Mouse (Mus musculus): ENCODE measurements around the gene Cd209f. TPM values are rescaled to one million over a fixed set of nuclear protein-coding genes. Genes with fewer than 3 reads are reported as not detected.
"Not testable (repeated sequence)": the region's sequence is repeated elsewhere in the genome, so short reads cannot be mapped to it uniquely, and the experiment has no call there.

Cd209f gene
- 2.4 and 5.7 TPM in 2 replicates for polyA plus RNA-seq (2012; rRNA removed)

DNA sequence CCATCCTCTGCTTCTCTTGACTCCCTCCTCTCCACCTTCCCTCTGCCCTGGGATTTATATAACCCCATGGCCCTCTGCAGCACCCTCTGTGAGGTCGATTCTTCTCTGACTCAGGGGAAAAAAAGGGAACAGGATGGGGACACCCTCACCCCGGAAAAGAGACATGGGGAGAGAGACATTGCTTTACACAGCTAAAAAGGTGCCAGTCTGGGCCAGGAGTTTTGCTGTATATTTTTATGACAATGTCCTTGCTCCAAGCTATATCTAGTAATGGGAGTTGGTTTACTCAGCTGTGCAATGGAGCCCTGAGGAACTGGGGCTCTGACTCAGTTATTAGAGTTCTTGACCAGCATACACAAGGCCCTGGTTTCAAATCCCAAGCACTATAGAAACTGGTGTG is at the start of gene Cd209f:
Gene Cd209f (minus strand): TSS at position 101 of the 400 bp plus-strand sequence.
- H3K27ac ChIP-seq (ENCODE audit: insufficient read depth, low read depth, low read length); DNase-seq; H3K36me3 ChIP-seq (ENCODE audit: control insufficient read depth, insufficient read depth, low read length); H3K27me3 ChIP-seq (replicated peaks; ENCODE audit: control insufficient read depth, insufficient read depth, low read length); H3K4me3 ChIP-seq (ENCODE audit: insufficient read depth, low read depth, low read length); H3K4me1 ChIP-seq (ENCODE audit: control insufficient read depth, insufficient read depth, low read length): not testable (repeated sequence)
- WGBS = 50% methylated on average over 2 of the region's 2 CpGs

DNA sequence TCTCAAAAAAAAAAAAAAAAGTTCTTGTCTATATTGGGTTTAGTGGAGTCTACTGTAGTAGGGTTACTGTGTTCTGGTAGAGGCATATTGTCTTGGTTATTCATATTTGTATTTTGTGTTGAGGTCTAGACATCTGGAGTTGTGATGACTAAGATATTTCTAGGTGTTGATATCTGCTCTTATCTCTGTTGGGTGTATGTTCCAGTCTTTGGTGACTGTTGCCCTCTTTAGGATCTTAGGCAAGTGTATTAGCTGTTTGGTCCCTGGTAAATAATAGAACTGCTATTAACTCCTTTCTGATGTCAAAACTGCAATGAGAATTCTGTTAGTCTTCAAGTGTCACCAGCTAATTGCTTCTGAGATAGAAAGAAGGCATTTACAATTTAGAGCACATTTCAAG is 49.2 kb upstream of the Cd209f start:
- no peak for DNase-seq
- no peak for TF ChIP-seq POLR2A (IDR thresholded peaks at IDR 0.05; ENCODE audit: low read depth, low read length)
- no peak for TF ChIP-seq CTCF (conservative IDR thresholded peaks at IDR 0.05; ENCODE audit: insufficient read depth, insufficient read length, low read depth, low read length)
- Histone ChIP-seq H3K27ac (ENCODE audit: insufficient read depth, low read depth, low read length) (no peak overlapping the region), H3K36me3 (ENCODE audit: control insufficient read depth, insufficient read depth, low read length) (no peaks in the 10 kb centered on the region), H3K4me1 (ENCODE audit: control insufficient read depth, insufficient read depth, low read length) (no peaks in the 10 kb centered on the region), H3K4me3 (ENCODE audit: insufficient read depth, low read depth, low read length) (no peak overlapping the region), H3K27me3 (replicated peaks; ENCODE audit: control insufficient read depth, insufficient read depth, low read length) (no peaks in the 10 kb centered on the region)

DNA sequence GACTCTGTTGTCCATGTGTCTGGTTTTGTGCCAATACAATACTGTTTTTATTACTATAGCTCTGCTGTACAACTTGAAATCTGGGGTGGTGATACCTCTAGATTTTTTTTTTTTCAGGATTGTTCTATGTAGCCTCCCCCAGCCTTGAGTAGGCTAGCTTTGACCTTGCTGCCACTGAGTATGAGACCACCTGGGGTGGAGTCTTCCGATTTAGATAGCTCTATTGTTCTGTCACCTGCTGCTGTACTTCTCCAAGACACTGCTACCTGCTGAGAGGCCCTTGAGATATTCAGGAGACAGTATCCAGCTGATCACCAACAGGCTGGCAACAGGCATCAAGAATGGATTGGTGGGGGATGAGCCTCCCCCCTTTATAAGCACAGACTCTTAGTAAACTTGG is 41.6 kb upstream of the Cd209f start:
- no peaks in the 10 kb centered on the region for H3K4me1 ChIP-seq (ENCODE audit: control insufficient read depth, insufficient read depth, low read length)
- H3K27ac ChIP-seq (ENCODE audit: insufficient read depth, low read depth, low read length) = no peak overlapping the region
- no peaks in the 10 kb centered on the region for H3K27me3 ChIP-seq (replicated peaks; ENCODE audit: control insufficient read depth, insufficient read depth, low read length)
- no peak for DNase-seq
- no peaks in the 10 kb centered on the region for H3K36me3 ChIP-seq (ENCODE audit: control insufficient read depth, insufficient read depth, low read length)
- TF ChIP-seq CTCF (conservative IDR thresholded peaks at IDR 0.05; ENCODE audit: insufficient read depth, insufficient read length, low read depth, low read length) (no peak), POLR2A (IDR thresholded peaks at IDR 0.05; ENCODE audit: low read depth, low read length) (no peak)
- no peak overlapping the region for H3K4me3 ChIP-seq (ENCODE audit: insufficient read depth, low read depth, low read length)
- WGBS = 32% methylated on average over 1 of the region's 1 CpGs

DNA sequence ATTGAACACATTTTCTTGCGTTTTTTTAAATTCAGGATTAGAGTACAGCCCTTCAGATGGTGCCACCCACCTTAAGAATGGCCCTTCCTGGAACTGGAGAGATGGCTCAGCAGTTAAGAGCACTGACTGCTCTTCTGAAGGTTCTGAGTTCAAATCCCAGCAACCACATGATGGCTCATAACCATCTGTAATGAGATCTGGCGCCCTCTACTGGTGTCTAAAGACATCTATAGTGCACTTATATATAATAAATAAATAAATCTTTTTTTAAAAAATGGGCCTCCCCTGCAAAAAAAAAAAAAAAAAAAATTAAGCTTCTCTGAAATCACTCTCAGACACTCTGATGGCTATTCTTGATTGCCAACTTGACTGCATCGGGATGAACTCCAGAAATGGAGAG is 36.1 kb upstream of the Cd209f start:
- Histone ChIP-seq H3K4me1 (ENCODE audit: control insufficient read depth, insufficient read depth, low read length) (no peaks in the 10 kb centered on the region), H3K4me3 (ENCODE audit: insufficient read depth, low read depth, low read length) (no peak overlapping the region), H3K36me3 (ENCODE audit: control insufficient read depth, insufficient read depth, low read length) (no peaks in the 10 kb centered on the region), H3K27me3 (replicated peaks; ENCODE audit: control insufficient read depth, insufficient read depth, low read length) (no peaks in the 10 kb centered on the region), H3K27ac (ENCODE audit: insufficient read depth, low read depth, low read length) (no peak overlapping the region)
- TF ChIP-seq POLR2A (IDR thresholded peaks at IDR 0.05; ENCODE audit: low read depth, low read length) = no peak
- TF ChIP-seq CTCF (conservative IDR thresholded peaks at IDR 0.05; ENCODE audit: insufficient read depth, insufficient read length, low read depth, low read length) = no peak
- 58% methylated on average over 3 of the region's 3 CpGs for WGBS
- peak; percentile 3 for DNase-seq

DNA sequence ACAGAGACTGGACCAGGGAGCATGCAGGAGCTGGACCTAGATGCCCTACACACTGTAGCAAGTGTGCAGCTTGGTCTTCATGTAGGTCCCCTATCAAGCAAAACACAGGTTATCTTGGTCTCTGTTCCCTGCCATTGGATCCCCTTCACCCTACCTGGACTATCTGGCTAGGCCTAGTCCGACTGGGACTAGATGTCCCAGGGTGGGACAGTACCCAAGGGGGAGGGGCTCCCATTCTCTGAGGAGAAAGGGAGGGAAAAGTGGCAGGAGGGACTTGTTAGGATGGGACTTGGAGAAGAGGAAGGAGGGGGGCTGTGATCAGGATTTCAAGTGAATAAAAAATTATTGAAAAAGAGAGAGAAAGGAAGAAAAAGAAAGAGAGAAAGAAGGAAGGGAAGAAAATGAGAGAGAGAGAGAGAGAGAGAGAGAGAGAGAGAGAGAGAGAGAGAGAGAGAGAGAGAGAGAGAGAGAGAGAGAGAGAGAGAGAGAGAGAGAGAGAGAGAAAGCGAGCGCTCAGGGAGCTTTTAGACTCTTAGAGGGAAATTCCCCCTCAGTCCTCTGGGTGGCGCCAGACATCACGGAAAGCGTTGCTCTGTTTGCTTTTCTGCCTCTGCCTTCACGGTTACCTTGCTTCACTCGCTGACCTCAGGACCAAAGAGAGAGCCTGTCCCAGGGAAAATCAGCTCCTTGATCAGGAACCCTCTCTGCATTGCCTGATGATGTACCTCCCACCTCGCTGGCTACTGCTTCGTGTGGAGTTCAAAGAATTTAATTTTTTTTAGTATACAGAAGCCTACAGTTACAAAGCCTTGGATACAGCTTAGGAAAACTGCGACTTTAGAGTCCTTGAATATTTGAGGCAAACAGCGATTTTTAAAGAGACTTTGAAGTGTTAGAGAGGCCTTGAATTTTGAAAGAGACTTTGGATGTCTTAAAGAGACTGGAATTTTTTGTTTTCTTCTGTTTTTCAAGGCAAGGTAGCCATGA is 34.3 kb upstream of the Cd209f start:
- 15% methylated on average over 12 of the region's 12 CpGs for WGBS
- Histone ChIP-seq H3K36me3 (ENCODE audit: control insufficient read depth, insufficient read depth, low read length) (no peaks in the 10 kb centered on the region), H3K4me3 (ENCODE audit: insufficient read depth, low read depth, low read length) (no peak overlapping the region), H3K4me1 (ENCODE audit: control insufficient read depth, insufficient read depth, low read length) (no peaks in the 10 kb centered on the region), H3K27me3 (replicated peaks; ENCODE audit: control insufficient read depth, insufficient read depth, low read length) (no peaks in the 10 kb centered on the region), H3K27ac (ENCODE audit: insufficient read depth, low read depth, low read length) (no peak overlapping the region)
- peak; percentile 71 for DNase-seq
- TF ChIP-seq POLR2A (IDR thresholded peaks at IDR 0.05; ENCODE audit: low read depth, low read length) = no peak
- peak; percentile 92 for TF ChIP-seq CTCF (conservative IDR thresholded peaks at IDR 0.05; ENCODE audit: insufficient read depth, insufficient read length, low read depth, low read length)

DNA sequence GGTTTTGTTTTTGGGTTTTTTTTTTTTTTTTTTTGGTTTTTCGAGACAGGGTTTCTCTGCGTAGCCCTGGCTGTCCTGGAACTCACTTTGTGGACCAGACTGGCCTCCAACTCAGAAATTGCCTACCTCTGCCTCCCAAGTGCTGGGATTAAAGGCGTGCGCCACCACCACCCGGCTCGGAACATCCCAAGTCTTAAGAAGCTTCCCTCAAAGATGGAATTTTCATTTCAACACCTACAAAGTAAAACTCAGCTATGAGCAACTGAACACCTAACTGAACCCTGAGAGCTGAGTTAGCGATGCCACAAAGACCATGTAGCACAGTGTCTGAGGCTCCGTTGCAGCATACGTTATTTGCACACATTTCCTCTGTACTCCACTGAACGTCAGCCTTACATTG is 28.2 kb upstream of the Cd209f start, which contains the start of gene Cd209g:
Gene Cd209g (plus strand): TSS at position 301 of the 400 bp plus-strand sequence.
- Histone ChIP-seq H3K27ac (ENCODE audit: insufficient read depth, low read depth, low read length) (no peak within 1 kb of the TSS), H3K4me3 (ENCODE audit: insufficient read depth, low read depth, low read length) (no peak within 1 kb of the TSS), H3K36me3 (ENCODE audit: control insufficient read depth, insufficient read depth, low read length) (no peaks in the 10 kb centered on the region), H3K4me1 (ENCODE audit: control insufficient read depth, insufficient read depth, low read length) (no peaks in the 10 kb centered on the region), H3K27me3 (replicated peaks; ENCODE audit: control insufficient read depth, insufficient read depth, low read length) (no peaks in the 10 kb centered on the region; the same call in 1 of the 2 replicates)
- WGBS = 94% methylated on average over 10 of the region's 10 CpGs
- no peak for DNase-seq
- no peak for TF ChIP-seq CTCF (conservative IDR thresholded peaks at IDR 0.05; ENCODE audit: insufficient read depth, insufficient read length, low read depth, low read length)
- no peak for TF ChIP-seq POLR2A (IDR thresholded peaks at IDR 0.05; ENCODE audit: low read depth, low read length)

DNA sequence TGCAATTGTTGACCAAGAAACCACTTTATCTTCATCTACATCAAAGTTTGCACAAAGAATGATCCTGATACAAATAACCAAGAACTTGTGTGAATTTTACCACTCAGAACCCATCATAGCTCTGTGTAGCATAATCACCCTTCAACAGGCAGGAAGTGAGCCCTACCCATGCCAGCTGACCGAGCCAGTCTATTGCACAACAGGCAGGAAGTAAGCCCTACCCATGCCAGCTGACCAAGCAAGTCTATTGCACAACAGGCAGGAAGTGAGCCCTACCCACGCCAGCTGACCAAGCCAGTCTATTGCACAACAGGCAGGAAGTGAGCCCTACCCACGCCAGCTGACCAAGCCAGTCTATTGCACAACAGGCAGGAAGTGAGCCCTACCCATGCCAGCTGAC is 17.1 kb downstream of the Cd209f start:
- H3K27ac ChIP-seq (ENCODE audit: insufficient read depth, low read depth, low read length); H3K36me3 ChIP-seq (ENCODE audit: control insufficient read depth, insufficient read depth, low read length); H3K27me3 ChIP-seq (replicated peaks; ENCODE audit: control insufficient read depth, insufficient read depth, low read length); DNase-seq; H3K4me1 ChIP-seq (ENCODE audit: control insufficient read depth, insufficient read depth, low read length); H3K4me3 ChIP-seq (ENCODE audit: insufficient read depth, low read depth, low read length): not testable (repeated sequence)
- WGBS = 80% methylated on average over 3 of the region's 3 CpGs

DNA sequence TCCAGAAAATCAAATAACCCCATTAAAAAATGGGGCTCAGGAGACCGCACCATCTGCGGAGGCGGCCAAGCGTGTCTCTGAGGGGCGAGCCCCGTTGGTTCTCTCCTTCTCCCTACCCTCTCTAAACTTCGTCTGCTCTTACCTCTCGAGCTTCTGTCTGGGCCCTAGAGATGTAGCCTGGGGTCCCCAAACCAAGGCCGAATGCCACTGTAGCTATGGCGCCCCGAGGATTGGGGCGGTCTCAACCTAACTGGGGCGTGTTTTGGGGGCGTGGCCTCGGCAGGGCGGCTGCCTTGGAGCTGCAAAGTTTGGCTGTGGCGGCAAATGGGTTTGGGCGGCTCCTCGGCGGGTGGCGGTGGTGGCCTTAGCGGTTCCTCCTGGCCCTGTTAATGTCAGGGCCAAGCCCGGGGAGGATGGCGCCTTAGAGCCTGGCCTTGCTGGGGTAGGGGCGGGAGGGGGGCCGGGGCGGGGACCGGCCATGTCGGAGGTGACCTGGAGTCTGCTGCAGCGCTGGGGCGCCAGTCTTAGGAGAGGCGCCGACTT is 18.4 kb downstream of the Cd209f start:
- not testable (repeated sequence) for DNase-seq; H3K4me1 ChIP-seq (ENCODE audit: control insufficient read depth, insufficient read depth, low read length); H3K36me3 ChIP-seq (ENCODE audit: control insufficient read depth, insufficient read depth, low read length); H3K27me3 ChIP-seq (replicated peaks; ENCODE audit: control insufficient read depth, insufficient read depth, low read length); H3K27ac ChIP-seq (ENCODE audit: insufficient read depth, low read depth, low read length); H3K4me3 ChIP-seq (ENCODE audit: insufficient read depth, low read depth, low read length)
- 44% methylated on average over 33 of the region's 33 CpGs for WGBS
